Mouse (Mus musculus) forebrain, embryonic 10.5 days (tissue): ENCODE data around the gene Trim7. TPM values are rescaled to one million over a fixed set of nuclear protein-coding genes. Genes with fewer than 3 reads are reported as not detected.
A peak's percentile ranks its signal among the peaks of the same experiment; 100 is the strongest.

ENCODE experiments used
- DNase-seq: peaks from one replicate; pipeline ENCODE4 v3.0.0-alpha.2; 2017; ENCODE audit warnings: low spot score; ENCODE audit errors: extremely low spot score
- H3K27ac ChIP-seq: fragments of 300-500 bp; sonication (generic); 2 replicates; pipeline ENCODE4 v1.5.1; 2016; ENCODE audit warnings: mild to moderate bottlenecking
- H3K27me3 ChIP-seq: fragments of 300-500 bp; sonication (generic); 2 replicates; pipeline ENCODE4 v1.6.1; 2016; ENCODE audit warnings: mild to moderate bottlenecking; ENCODE audit not compliant: poor library complexity, severe bottlenecking
- H3K36me3 ChIP-seq: fragments of 300-500 bp; sonication (generic); replicated peaks from 2 replicates; pipeline ENCODE4 v1.6.1; 2016; ENCODE audit warnings: mild to moderate bottlenecking, moderate library complexity
- H3K4me1 ChIP-seq: fragments of 300-500 bp; sonication (generic); 2 replicates; pipeline ENCODE4 v1.6.1; 2016
- H3K4me3 ChIP-seq: fragments of 300-500 bp; sonication (generic); 2 replicates; pipeline ENCODE4 v1.5.1; 2016; ENCODE audit warnings: mild to moderate bottlenecking, moderate library complexity
- H3K9me3 ChIP-seq: fragments of 300-500 bp; sonication (generic); 2 replicates; pipeline ENCODE4 v1.6.1; 2016; ENCODE audit warnings: mild to moderate bottlenecking, moderate library complexity
- WGBS: fragments of 180-500 bp; shearing (Covaris S2); methylation state at CpG from one replicate; pipeline ENCODE4 v1.1.7; 2016; 5-methylcytosine and 5-hydroxymethylcytosine counted together
- polyA plus RNA-seq: library from polyadenylated mRNA; unstranded; fragments of >200 nt; fragmentation: Nextera tagmentation; extraction: Ambion mirVana; gene quantifications from 2 replicates; pipeline ENCODE4 v1.2.1, GENCODE M21; 2016

The Trim7 gene
- polyA plus RNA-seq, 1 experiment from 2014 or later = 0.31 TPM

GRCm38 (mm10) chr11:48808304-48808646 is 17.7 kb upstream of the Trim7 start:
- Histone ChIP-seq H3K9me3 (no peaks in the 10 kb centered on the region), H3K36me3 (peaks cover 100% of the 10 kb centered on the region), H3K4me3 (no peak overlapping the region), H3K27me3 (no peaks in the 10 kb centered on the region), H3K27ac (no peak overlapping the region), H3K4me1 (peaks cover 1% of the 10 kb centered on the region)
- no peak for DNase-seq

- 76% methylated on average over 16 of the region's 16 CpGs for WGBS
- Histone ChIP-seq H3K4me3 (no peak overlapping the region), H3K27me3 (no peaks in the 10 kb centered on the region), H3K27ac (no peak overlapping the region), H3K4me1 (no peaks in the 10 kb centered on the region), H3K36me3 (peaks cover 97% of the 10 kb centered on the region), H3K9me3 (no peaks in the 10 kb centered on the region)
- DNase-seq = no peak
Measured at GRCm38 (mm10) chr11:48808737-48809433, 17.1 kb upstream of the Trim7 start.

- 79% methylated on average over 4 of the region's 4 CpGs for WGBS
- Histone ChIP-seq H3K27ac (no peak overlapping the region), H3K4me1 (no peaks in the 10 kb centered on the region), H3K36me3 (peaks cover 95% of the 10 kb centered on the region), H3K27me3 (no peaks in the 10 kb centered on the region), H3K9me3 (no peaks in the 10 kb centered on the region), H3K4me3 (no peak overlapping the region)
- no peak for DNase-seq
Measured at GRCm38 (mm10) chr11:48809434-48809830, 16.5 kb upstream of the Trim7 start.

- H3K36me3 ChIP-seq = peaks cover 93% of the 10 kb centered on the region
- 95% methylated on average over 2 of the region's 2 CpGs for WGBS
- no peak for DNase-seq
Measured at GRCm38 (mm10) chr11:48810142-48810541, 15.8 kb upstream of the Trim7 start.

GRCm38 (mm10) chr11:48813782-48814181 is 12.2 kb upstream of the Trim7 start:
- DNase-seq = no peak
- no peak overlapping the region for H3K4me3 ChIP-seq
- no peaks in the 10 kb centered on the region for H3K27me3 ChIP-seq
- H3K36me3 ChIP-seq = peaks cover 64% of the 10 kb centered on the region
- no peaks in the 10 kb centered on the region for H3K9me3 ChIP-seq
- H3K27ac ChIP-seq = no peak overlapping the region
- peaks cover 22% of the 10 kb centered on the region for H3K4me1 ChIP-seq

More at GRCm38 (mm10) chr11:48810142-48810541, 15.8 kb upstream of the Trim7 start:
- no peaks in the 10 kb centered on the region for H3K9me3 ChIP-seq
- no peak overlapping the region for H3K4me3 ChIP-seq
- H3K27me3 ChIP-seq = no peaks in the 10 kb centered on the region
- peaks cover 7% of the 10 kb centered on the region for H3K4me1 ChIP-seq
- no peak overlapping the region for H3K27ac ChIP-seq

DNA sequence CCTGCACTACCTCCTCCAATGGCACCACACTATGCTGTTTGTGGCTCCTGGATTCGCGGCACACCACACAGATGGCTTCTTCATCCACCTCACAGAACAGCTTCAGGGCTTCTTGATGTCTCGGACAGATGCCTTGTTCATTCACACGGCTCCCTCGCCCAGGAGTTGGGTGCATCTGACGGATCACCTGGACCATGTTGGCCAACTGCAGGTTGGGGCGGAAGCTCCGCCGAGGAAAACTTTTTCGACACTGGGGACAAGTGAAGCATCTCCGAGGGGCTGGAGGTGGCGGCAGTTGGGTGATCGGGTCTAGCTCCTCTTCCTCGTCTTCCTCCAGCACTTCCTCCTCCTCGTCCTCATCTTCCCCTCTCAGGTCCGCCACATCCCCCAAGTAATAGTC is 10.1 kb upstream of the Trim7 start:
- peak overlapping the region; percentile 95; the same call in 1 of the 2 replicates for H3K27ac ChIP-seq
- WGBS = 91% methylated on average over 14 of the region's 16 CpGs

GRCm38 (mm10) chr11:48816281-48816781 is 9.6 kb upstream of the Trim7 start:
- 6% methylated on average over 23 of the region's 23 CpGs for WGBS
- Histone ChIP-seq H3K27ac (peak overlapping the region; percentile 95), H3K9me3 (no peaks in the 10 kb centered on the region), H3K36me3 (peaks cover 38% of the 10 kb centered on the region), H3K4me1 (peaks cover 22% of the 10 kb centered on the region), H3K27me3 (no peaks in the 10 kb centered on the region), H3K4me3 (peak overlapping the region; percentile 90)
- peak; percentile 66 for DNase-seq

More for the DNA sequence above, 10.1 kb upstream of the Trim7 start:
- DNase-seq = no peak
- Histone ChIP-seq H3K9me3 (no peaks in the 10 kb centered on the region), H3K4me1 (peaks cover 22% of the 10 kb centered on the region), H3K4me3 (peak overlapping the region; percentile 90), H3K36me3 (peaks cover 43% of the 10 kb centered on the region), H3K27me3 (no peaks in the 10 kb centered on the region)

GRCm38 (mm10) chr11:48816800-48817665 is 8.9 kb upstream of the Trim7 start, which contains the start of gene Trim41:
TSS of gene Trim41 (minus strand) at chr11:48817353.
- H3K27ac ChIP-seq = peak within 1 kb of the TSS; percentile 95
- H3K4me1 ChIP-seq = peaks cover 22% of the 10 kb centered on the region
- H3K9me3 ChIP-seq = no peaks in the 10 kb centered on the region
- peaks cover 31% of the 10 kb centered on the region for H3K36me3 ChIP-seq
- DNase-seq = peak; percentile 99
- WGBS = under 1% methylated on average over 77 of the region's 77 CpGs
- H3K4me3 ChIP-seq = peak within 1 kb of the TSS; percentile 90
- no peaks in the 10 kb centered on the region for H3K27me3 ChIP-seq

DNA sequence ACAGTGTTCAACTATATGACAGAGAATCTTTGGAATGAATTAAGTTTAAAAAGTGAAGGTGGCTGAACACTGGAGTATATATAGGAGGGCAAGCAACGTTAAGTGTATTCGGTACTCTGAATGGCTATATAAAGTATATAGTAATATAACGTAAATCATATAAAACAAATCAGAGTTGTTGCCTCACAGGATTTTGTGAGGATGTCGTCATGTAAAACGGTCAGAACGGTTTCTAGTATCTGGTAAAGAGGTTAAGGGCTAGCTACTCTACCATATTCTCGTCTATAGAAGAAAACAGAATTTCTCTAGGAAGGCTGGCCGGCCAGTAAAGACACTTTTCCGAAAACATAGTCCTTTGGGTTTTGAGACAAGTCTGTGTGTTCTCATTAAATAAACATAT is 8.1 kb upstream of the Trim7 start:
- Histone ChIP-seq H3K27me3 (no peaks in the 10 kb centered on the region), H3K4me3 (peak overlapping the region; percentile 90), H3K27ac (peak overlapping the region; percentile 95), H3K4me1 (peaks cover 24% of the 10 kb centered on the region), H3K36me3 (peaks cover 24% of the 10 kb centered on the region), H3K9me3 (no peaks in the 10 kb centered on the region)
- 8% methylated on average over 9 of the region's 9 CpGs for WGBS
- DNase-seq = no peak

- no peaks in the 10 kb centered on the region for H3K27me3 ChIP-seq
- H3K4me1 ChIP-seq = peaks cover 28% of the 10 kb centered on the region
- 0 out of 2 replicates have a peak overlapping the region, but pooled peaks have one; percentile 95 for H3K27ac ChIP-seq
- WGBS = 1% methylated on average over 16 of the region's 16 CpGs
- peak; percentile 83 for DNase-seq
- peaks cover 18% of the 10 kb centered on the region for H3K36me3 ChIP-seq
- H3K9me3 ChIP-seq = no peaks in the 10 kb centered on the region
- peak overlapping the region; percentile 90 for H3K4me3 ChIP-seq
Measured at GRCm38 (mm10) chr11:48818346-48818745, 7.6 kb upstream of the Trim7 start.

GRCm38 (mm10) chr11:48819614-48820307 is 6.2 kb upstream of the Trim7 start:
- Histone ChIP-seq H3K36me3 (peaks cover 9% of the 10 kb centered on the region), H3K9me3 (no peaks in the 10 kb centered on the region), H3K4me1 (peaks cover 39% of the 10 kb centered on the region), H3K27me3 (peaks cover 11% of the 10 kb centered on the region), H3K27ac (no peak overlapping the region), H3K4me3 (no peak overlapping the region)
- no peak for DNase-seq
- 78% methylated on average over 7 of the region's 7 CpGs for WGBS

DNA sequence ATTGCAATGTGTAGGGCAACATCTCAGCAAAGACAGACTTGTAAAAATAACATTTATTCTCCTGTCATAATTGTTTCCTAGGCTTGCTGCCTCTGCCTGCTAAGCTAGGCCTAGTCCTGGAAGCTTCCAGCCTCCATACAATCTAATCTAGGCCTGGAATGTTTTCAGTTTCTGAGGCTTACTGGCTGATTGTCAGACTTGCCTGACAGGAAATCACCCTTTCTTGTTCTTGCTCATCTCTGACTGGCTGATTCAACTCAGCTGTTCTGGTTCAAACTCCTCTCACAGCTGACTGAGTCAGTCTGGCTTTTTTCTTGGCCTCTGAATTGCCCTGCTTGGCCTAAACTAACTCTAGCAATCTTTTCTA is 5.6 kb upstream of the Trim7 start:
- no peak for DNase-seq
- peaks cover 6% of the 10 kb centered on the region for H3K36me3 ChIP-seq
- no peak overlapping the region for H3K27ac ChIP-seq
- H3K9me3 ChIP-seq = no peaks in the 10 kb centered on the region
- H3K4me3 ChIP-seq = no peak overlapping the region
- peaks cover 15% of the 10 kb centered on the region for H3K27me3 ChIP-seq
- peaks cover 36% of the 10 kb centered on the region for H3K4me1 ChIP-seq
